ENCODE assay signal across 8 mouse cellular contexts in the genomic region with DNA sequence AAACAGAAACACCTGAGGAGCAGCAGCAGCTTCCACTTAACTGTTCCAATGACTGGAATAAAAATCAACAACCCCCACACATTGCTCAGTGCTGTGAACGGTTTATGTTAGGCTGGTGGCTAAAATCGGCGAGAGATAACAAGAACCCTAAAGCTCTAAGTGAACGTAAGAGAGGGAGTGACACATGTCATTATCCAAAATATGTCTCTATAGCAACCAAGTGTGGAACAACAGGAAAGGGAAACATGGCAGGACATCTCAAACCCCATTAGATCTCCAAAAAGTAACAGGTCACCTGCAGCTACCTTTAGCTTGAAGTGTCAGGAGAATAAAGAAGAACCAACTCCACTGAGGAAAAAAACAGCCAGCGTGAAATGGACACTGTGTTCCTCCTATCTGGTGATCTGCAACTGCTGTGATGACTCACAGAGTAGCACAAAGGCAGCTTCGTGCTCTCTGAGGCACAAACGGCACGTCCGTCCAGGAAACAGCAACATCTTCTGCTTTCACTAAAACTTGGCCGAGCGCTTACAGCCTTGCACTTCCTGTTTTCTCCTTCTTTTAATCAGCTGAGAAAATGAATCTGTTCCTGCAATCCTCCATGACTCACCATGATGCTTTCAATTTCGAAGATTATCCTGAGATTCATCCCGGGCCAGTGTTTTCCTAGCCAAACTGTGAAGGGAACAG. TPM values are rescaled to one million over a fixed set of nuclear protein-coding genes. Genes with fewer than 3 reads are reported as not detected.
DNase-seq lines count a peak whose midpoint lies in the region; ATAC-seq and TF ChIP-seq lines count a peak whose summit lies in the region.

No protein-coding gene starts in this region.

- peak overlapping the region; percentile 19 for H3K4me3 ChIP-seq in left cerebral cortex, adult 2 months
- no peak overlapping the region for H3K4me3 ChIP-seq in forebrain, postnatal 0 days (ENCODE audit: low read depth, low read length)
- no peak overlapping the region for H3K4me3 ChIP-seq in midbrain, embryonic 10.5 days

- DNase-seq in left cerebral cortex, adult 2 months (ENCODE audit: extremely low spot score in 1 of 2, low spot score in 2 of 2): no peak
- no peak for DNase-seq in left cerebral cortex, adult 8-10 months (ENCODE audit: low spot score in 2 of 2)
- DNase-seq in MN1 (ENCODE audit: low spot score): peak; percentile 48
- DNase-seq in gastrocnemius, postnatal 25 days: peak; percentile 55
- DNase-seq in layer of hippocampus, postnatal 36 days: peak; percentile 7 to 14
- DNase-seq in spleen, adult 18-20 months: peak; percentile 38 to 54
- DNase-seq in forebrain, postnatal 0 days: no peak
- DNase-seq in midbrain, embryonic 10.5 days (ENCODE audit: low spot score): no peak

- no peak overlapping the region for H3K4me2 ChIP-seq in forebrain, postnatal 0 days (ENCODE audit: low read depth)

- intact Hi-C loops in left cerebral cortex, adult 2 months (cut with DNase I): no loop called here

- WGBS in forebrain, postnatal 0 days: 77% methylated on average over 13 of the region's 13 CpGs
- 82% methylated on average over 13 of the region's 13 CpGs for WGBS in midbrain, embryonic 10.5 days

- ATAC-seq in forebrain, postnatal 0 days: no peak

- H3K9ac ChIP-seq in forebrain, postnatal 0 days: no peak overlapping the region

- no peaks in the 10 kb centered on the region for H3K4me1 ChIP-seq in forebrain, postnatal 0 days (ENCODE audit: insufficient read depth)
- H3K4me1 ChIP-seq in midbrain, embryonic 10.5 days: no peaks in the 10 kb centered on the region

- H3K9me3 ChIP-seq in forebrain, postnatal 0 days (ENCODE audit: low read length): no peaks in the 10 kb centered on the region
- no peaks in the 10 kb centered on the region for H3K9me3 ChIP-seq in midbrain, embryonic 10.5 days (replicated peaks)

- no peak for TF ChIP-seq CTCF in left cerebral cortex, adult 2 months (IDR thresholded peaks at IDR 0.05)
- TF ChIP-seq CTCF in forebrain, postnatal 0 days (IDR thresholded peaks at IDR 0.05; ENCODE audit: low read depth): no peak

- H3K36me3 ChIP-seq in forebrain, postnatal 0 days (ENCODE audit: insufficient read depth): no peaks in the 10 kb centered on the region
- H3K36me3 ChIP-seq in midbrain, embryonic 10.5 days: no peaks in the 10 kb centered on the region

- H3K27me3 ChIP-seq in forebrain, postnatal 0 days (ENCODE audit: insufficient read depth, low read length): no peaks in the 10 kb centered on the region
- no peaks in the 10 kb centered on the region for H3K27me3 ChIP-seq in midbrain, embryonic 10.5 days (ENCODE audit: low read depth, poor library complexity, severe bottlenecking)

- H3K27ac ChIP-seq in left cerebral cortex, adult 2 months: no peak overlapping the region; the same call in 1 of the 2 replicates
- H3K27ac ChIP-seq in forebrain, postnatal 0 days (ENCODE audit: low read depth, low read length): no peak overlapping the region
- H3K27ac ChIP-seq in midbrain, embryonic 10.5 days (replicated peaks): no peak overlapping the region

RNA-seq across cellular contexts. Expression of gene Tigd2, which starts 23.5 kb away (rescaled TPM):
- 10 to 100 TPM; 11.1 to 11.9 TPM for total RNA-seq in left cerebral cortex, adult 2 months (2021)
- total RNA-seq in left cerebral cortex, adult 8-10 months (2022): 10 to 100 TPM; 13.7 to 15.3 (median 14.7) TPM
- total RNA-seq in gastrocnemius, postnatal 25 days (2021): 1 to 10 TPM; 8.5 to 9.1 TPM
- total RNA-seq in layer of hippocampus, postnatal 36 days (2021): 10 to 100 TPM; 15.9 to 16.1 TPM
- 12.7 and 17.5 TPM in 2 replicates for total RNA-seq in forebrain, postnatal 0 days (2014; rRNA removed)
- 10.7 and 12.2 TPM in 2 replicates for polyA plus RNA-seq in forebrain, postnatal 0 days (2015; fragmentation: Nextera tagmentation; extraction: Ambion mirVana)
- polyA plus RNA-seq in midbrain, embryonic 10.5 days (2016; fragmentation: Nextera tagmentation; extraction: Ambion mirVana): 9.3 and 11.0 TPM in 2 replicates

Comparison
In these comparisons a context has a peak if more than half of its experiments do, and no peak if none do; other contexts are left out.
1. DNase-seq: peak in MN1 (single experiment), gastrocnemius, postnatal 25 days (single experiment), layer of hippocampus, postnatal 36 days (2 of 2) and spleen, adult 18-20 months (2 of 2); none in left cerebral cortex, adult 2 months (0 of 2), left cerebral cortex, adult 8-10 months (0 of 2), forebrain, postnatal 0 days (single experiment) and midbrain, embryonic 10.5 days (single experiment).